In the genomic region with DNA sequence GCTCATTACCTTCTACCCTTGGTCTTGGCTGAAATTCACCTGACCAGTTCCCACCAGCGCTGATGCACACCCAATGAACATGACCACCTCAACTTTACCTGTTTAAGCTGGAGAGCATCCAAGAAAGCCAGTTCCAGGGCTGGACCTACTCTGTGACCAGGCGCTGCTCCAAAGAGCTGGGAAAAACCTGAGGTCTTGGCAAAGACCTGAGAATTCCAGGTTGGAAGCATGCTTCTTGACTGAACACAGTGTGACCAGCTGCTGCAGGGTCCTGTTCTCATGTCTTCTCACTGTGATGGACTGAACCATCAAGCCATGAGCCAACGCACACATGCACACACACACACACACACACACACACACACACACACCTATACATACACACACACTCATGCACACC, we compare ENCODE assay signal across 30 mouse cellular contexts. TPM values are rescaled to one million over a fixed set of nuclear protein-coding genes. Genes with fewer than 3 reads are reported as not detected.
DNase-seq lines count a peak whose midpoint lies in the region; TF ChIP-seq lines count a peak whose summit lies in the region.
"Had no signal": no experiment of that assay in that cellular context is flagged by ENCODE, and none has a peak within 500 bp of the region (broad histone marks: within the 10 kb centered on the region; RNA-seq: fewer than 3 reads in every experiment).

No protein-coding gene starts in this region.

- no peaks in the 10 kb centered on the region for H3K27me3 ChIP-seq in cerebellum, adult 2 months (ENCODE audit: control insufficient read depth, insufficient read depth, low read length)
- H3K27me3 ChIP-seq: embryonic facial prominence, embryonic 12.5 days; embryonic facial prominence, embryonic 15.5 days; forebrain, embryonic 12.5 days; forebrain, embryonic 15.5 days; heart, embryonic 12.5 days; heart, embryonic 15.5 days; hindbrain, embryonic 13.5 days; intestine, embryonic 15.5 days had no signal

- intact Hi-C loops in left cerebral cortex, postnatal 4 days (cut with DNase I), result no loop called here

- peaks cover 15% of the 10 kb centered on the region for H3K4me1 ChIP-seq in cerebellum, adult 2 months (ENCODE audit: control insufficient read depth, insufficient read depth, low read length)
- H3K4me1 ChIP-seq: embryonic facial prominence, embryonic 15.5 days; forebrain, embryonic 12.5 days; forebrain, embryonic 15.5 days; hindbrain, embryonic 10.5 days; hindbrain, embryonic 13.5 days; intestine, embryonic 15.5 days had no signal

- WGBS in cerebellum, adult 2 months, result 38% methylated on average over 3 of the region's 3 CpGs

- DNase-seq in cerebellum, adult 2 months, result peak; percentile 18 to 52
- DNase-seq in cerebellum, adult 8-10 months, result no peak
- DNase-seq in left cerebral cortex, postnatal 4 days, result peak; percentile 8
- DNase-seq in left cerebral cortex, adult 8-10 months (ENCODE audit: low spot score in 2 of 2), result no peak
- DNase-seq in cerebellum, adult 9-11 months, result peak; percentile 28
- DNase-seq in cerebellum, postnatal 25 days, result peak; percentile 28 to 45
- DNase-seq in kidney, postnatal 36 days, result no peak
- DNase-seq in thymus, postnatal 36 days, result no peak
- DNase-seq: adrenal gland, adult 2 months; adrenal gland, postnatal 14 days; gastrocnemius, postnatal 25 days; heart, postnatal 10 days; heart, postnatal 36 days; kidney, adult 18-20 months had no signal

- H3K4me3 ChIP-seq in cerebellum, adult 2 months (replicated peaks; ENCODE audit: insufficient read depth, low read depth, low read length), result no peak overlapping the region
- H3K4me3 ChIP-seq: embryonic facial prominence, embryonic 12.5 days; embryonic facial prominence, embryonic 15.5 days; forebrain, embryonic 12.5 days; forebrain, embryonic 15.5 days; heart, embryonic 12.5 days; heart, embryonic 15.5 days; hindbrain, embryonic 10.5 days; hindbrain, embryonic 13.5 days; intestine, embryonic 15.5 days had no signal

- no peak for TF ChIP-seq POLR2A in cerebellum, adult 2 months (IDR thresholded peaks at IDR 0.05; ENCODE audit: borderline replicate concordance, insufficient read depth, low read length)

- H3K27ac ChIP-seq in cerebellum, adult 2 months (ENCODE audit: insufficient read depth, low read length), result no peak overlapping the region
- H3K27ac ChIP-seq: embryonic facial prominence, embryonic 12.5 days; embryonic facial prominence, embryonic 15.5 days; forebrain, embryonic 12.5 days; forebrain, embryonic 15.5 days; heart, embryonic 15.5 days; hindbrain, embryonic 10.5 days; hindbrain, embryonic 13.5 days; intestine, embryonic 15.5 days had no signal

- TF ChIP-seq CTCF in cerebellum, adult 2 months (IDR thresholded peaks at IDR 0.05; ENCODE audit: borderline replicate concordance, insufficient read depth, low read depth, low read length), result no peak

RNA-seq across cellular contexts. Expression of a gene that starts 46.0 kb away (rescaled TPM):
- 0.34 and 0.38 TPM in 2 replicates for polyA plus RNA-seq in cerebellum, adult 2 months (2012; rRNA removed)
- total RNA-seq in left cerebral cortex, postnatal 4 days (2021), result not detected
- total RNA-seq in left cerebral cortex, adult 8-10 months (2022), result under 1 TPM in 1 of 4 experiments, not detected in 3; 0.13 TPM
- total RNA-seq: adrenal gland, adult 2 months; adrenal gland, postnatal 14 days; common myeloid progenitor, adult 5-6 weeks; gastrocnemius, adult 8-10 months; gastrocnemius, postnatal 25 days; granulocyte monocyte progenitor cell, adult 5-6 weeks; heart, postnatal 10 days; heart, postnatal 36 days; MEL had no signal
- polyA plus RNA-seq: adrenal gland, adult 2 months; C2C12; CD4-positive, CD25-positive, alpha-beta regulatory T cell, adult 4 months; forebrain, embryonic 12.5 days; forebrain, embryonic 15.5 days; heart, embryonic 12.5 days; heart, embryonic 15.5 days; hindbrain, embryonic 10.5 days; hindbrain, embryonic 13.5 days; hindbrain, embryonic 16.5 days; intestine, embryonic 15.5 days had no signal

Comparison
In these comparisons a context has a peak if more than half of its experiments do, and no peak if none do; other contexts are left out.
1. DNase-seq: peak in cerebellum, adult 2 months (2 of 2), left cerebral cortex, postnatal 4 days (single experiment), cerebellum, adult 9-11 months (single experiment) and cerebellum, postnatal 25 days (2 of 2); none in cerebellum, adult 8-10 months (single experiment), left cerebral cortex, adult 8-10 months (0 of 2), kidney, postnatal 36 days (0 of 2) and thymus, postnatal 36 days (0 of 2).